Mouse (Mus musculus): ENCODE data around the gene Cebpzos. TPM values are rescaled to one million over a fixed set of nuclear protein-coding genes. Genes with fewer than 3 reads are reported as not detected.

Cebpzos gene
- polyA plus RNA-seq (2014; fragmentation: Illumina TruSeq; extraction: RNeasy Lipid Tissue Mini Kit (QIAGEN cat#74804); ENCODE audit: low read depth, low replicate concordance): 26.6 TPM

DNA sequence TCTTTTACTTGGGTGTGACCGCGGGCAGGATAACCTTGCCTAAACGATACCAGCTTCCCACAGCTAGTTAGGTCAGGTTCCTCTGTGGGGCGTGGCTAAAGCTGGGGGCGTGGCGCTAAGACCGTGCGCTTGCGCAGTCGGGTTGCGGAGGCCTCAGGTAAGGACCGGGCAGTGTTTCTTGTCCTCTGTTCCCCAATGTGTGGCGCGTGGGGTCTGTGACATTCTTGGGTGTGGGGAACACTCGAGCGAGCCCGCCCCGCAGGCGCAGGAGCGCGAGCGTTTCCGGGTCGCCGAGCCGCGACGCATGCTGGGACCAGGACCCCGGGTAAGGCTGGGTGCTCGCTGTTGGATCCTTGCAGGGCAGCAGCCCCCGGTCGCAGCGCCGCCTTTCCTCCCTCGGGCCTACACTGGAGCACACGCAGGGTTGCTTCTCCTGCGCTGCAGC lies at the start of gene Cebpzos:
TSS of gene Cebpzos (plus strand) at position 132 of the 445 bp plus-strand sequence.

DNA sequence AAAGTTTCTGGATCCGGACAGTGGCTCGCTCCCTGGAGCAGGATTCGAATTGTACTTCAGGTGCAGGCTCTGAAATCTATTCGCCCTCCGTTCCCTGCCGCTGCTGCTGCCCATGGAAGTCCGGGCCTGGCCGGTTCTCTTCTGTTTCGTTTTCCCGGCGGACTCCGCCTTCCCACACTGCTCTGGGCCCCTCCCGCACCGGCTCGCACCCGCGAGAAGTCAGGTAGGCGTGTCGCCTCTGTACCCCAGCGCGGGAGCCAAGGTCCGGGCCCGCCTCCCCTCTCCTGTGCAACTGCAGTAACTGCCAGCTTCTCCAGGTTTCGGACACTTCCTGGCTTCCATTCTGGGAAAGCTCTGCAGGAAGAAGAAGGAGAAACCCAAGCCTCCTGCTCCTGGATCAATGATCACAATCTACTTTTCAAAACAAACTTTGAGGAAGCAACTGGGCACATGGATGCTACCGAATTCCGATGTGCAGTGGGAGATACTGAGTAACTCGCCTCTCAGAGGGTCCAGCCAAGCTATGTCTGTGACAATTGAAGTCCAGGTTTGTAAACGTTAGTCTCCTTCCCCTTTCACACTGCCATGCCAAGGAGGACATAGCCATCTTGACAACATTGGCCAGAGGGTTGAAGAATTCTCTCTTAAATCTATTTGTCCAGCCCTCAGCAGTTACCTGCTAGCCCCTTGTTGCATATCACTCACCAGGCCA lies 33.7 kb upstream of the Cebpzos start, which contains the start of gene Eif2ak2:
TSS of gene Eif2ak2 (minus strand) at position 173 of the 712 bp plus-strand sequence.

DNA sequence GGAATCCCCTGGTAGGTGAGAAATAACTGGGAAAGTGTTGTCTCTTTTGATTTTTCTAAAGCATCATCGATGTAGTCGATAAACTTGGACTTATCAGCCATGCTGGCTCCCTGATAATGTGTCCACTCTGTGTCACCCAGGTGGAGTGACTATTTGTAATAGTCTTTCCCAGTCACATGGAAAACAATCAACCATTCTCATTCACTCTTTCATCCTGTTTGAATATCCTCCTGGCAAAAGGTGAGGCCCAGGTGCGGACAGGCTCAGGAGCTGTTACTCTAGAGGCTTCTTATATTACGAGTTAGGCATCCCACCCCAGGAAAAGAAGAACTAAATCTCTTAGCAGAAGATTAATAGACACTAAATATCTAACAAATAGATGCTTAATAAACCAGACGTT lies 9.4 kb upstream of the Cebpzos start, which contains the start of gene Sult6b1:
TSS of gene Sult6b1 (minus strand) at position 101 of the 400 bp plus-strand sequence.

DNA sequence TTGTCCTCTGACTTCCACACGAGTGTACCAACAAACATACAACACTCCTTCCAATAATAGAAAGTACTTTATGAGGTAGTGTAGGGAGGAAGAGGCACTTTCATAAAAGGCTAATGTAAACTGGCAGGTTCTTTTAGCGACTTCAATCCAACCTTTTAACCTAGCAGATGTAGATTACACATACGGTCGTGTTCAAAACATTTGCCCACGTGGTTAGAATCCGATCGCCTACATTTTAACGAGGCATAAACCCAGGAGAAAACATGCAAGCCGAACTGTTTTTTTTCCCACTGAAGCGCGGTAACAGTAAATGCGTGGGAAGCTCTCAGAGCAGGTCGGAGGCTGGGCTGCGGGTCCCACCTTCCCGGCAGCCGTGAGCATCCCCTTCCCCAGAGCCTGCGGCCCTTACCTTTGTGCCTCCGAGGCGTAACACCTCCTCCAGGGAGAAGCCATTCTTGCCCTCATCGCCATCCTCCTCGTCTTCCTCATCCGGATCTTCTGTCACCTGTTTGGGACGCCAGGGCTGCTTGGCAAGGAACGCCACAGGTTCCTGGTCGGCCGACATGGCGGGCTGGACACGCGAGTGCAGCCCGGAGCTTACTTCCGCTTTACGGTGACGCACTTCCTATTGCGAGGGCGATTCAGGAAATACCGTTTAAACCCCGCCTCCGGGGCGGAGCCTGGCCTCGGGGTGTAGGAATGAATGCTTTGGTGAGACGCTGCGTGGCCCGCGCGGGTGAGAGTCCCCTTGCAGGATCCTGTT lies 20.3 kb downstream of the Cebpzos start, which contains the start of the genes Cebpz and Ndufaf7:
TSS of gene Cebpz (minus strand) at position 601 of the 763 bp plus-strand sequence.
TSS of gene Ndufaf7 (plus strand) at position 671 of the 763 bp plus-strand sequence.

Other genes starting within 250 kb of the Cebpzos start
- gene Strn, start 179.3 kb upstream of the Cebpzos start, polyA plus RNA-seq (2014; fragmentation: Illumina TruSeq; extraction: RNeasy Lipid Tissue Mini Kit (QIAGEN cat#74804); ENCODE audit: low read depth, low replicate concordance): 12.8 TPM
- gene Heatr5b, start 81.1 kb upstream of the Cebpzos start, polyA plus RNA-seq (2014; fragmentation: Illumina TruSeq; extraction: RNeasy Lipid Tissue Mini Kit (QIAGEN cat#74804); ENCODE audit: low read depth, low replicate concordance): 12.4 TPM
- 33.4 TPM for gene Gpatch11, start 80.9 kb upstream of the Cebpzos start, polyA plus RNA-seq (2014; fragmentation: Illumina TruSeq; extraction: RNeasy Lipid Tissue Mini Kit (QIAGEN cat#74804); ENCODE audit: low read depth, low replicate concordance)
- 22.7 TPM for gene Eif2ak2, start 33.9 kb upstream of the Cebpzos start, polyA plus RNA-seq (2014; fragmentation: Illumina TruSeq; extraction: RNeasy Lipid Tissue Mini Kit (QIAGEN cat#74804); ENCODE audit: low read depth, low replicate concordance)
- 2.1 TPM for gene Sult6b1, start 9.5 kb upstream of the Cebpzos start, polyA plus RNA-seq (2014; fragmentation: Illumina TruSeq; extraction: RNeasy Lipid Tissue Mini Kit (QIAGEN cat#74804); ENCODE audit: low read depth, low replicate concordance)
- 53.9 TPM for gene Cebpz, start 20.6 kb downstream of the Cebpzos start, polyA plus RNA-seq (2014; fragmentation: Illumina TruSeq; extraction: RNeasy Lipid Tissue Mini Kit (QIAGEN cat#74804); ENCODE audit: low read depth, low replicate concordance)
- 67.9 TPM for gene Ndufaf7, start 20.6 kb downstream of the Cebpzos start, polyA plus RNA-seq (2014; fragmentation: Illumina TruSeq; extraction: RNeasy Lipid Tissue Mini Kit (QIAGEN cat#74804); ENCODE audit: low read depth, low replicate concordance)
- gene Prkd3, start 104.3 kb downstream of the Cebpzos start, polyA plus RNA-seq (2014; fragmentation: Illumina TruSeq; extraction: RNeasy Lipid Tissue Mini Kit (QIAGEN cat#74804); ENCODE audit: low read depth, low replicate concordance): 17.7 TPM
- gene Qpct, start 135.4 kb downstream of the Cebpzos start, polyA plus RNA-seq (2014; fragmentation: Illumina TruSeq; extraction: RNeasy Lipid Tissue Mini Kit (QIAGEN cat#74804); ENCODE audit: low read depth, low replicate concordance): 86.1 TPM

Measured in testis, adult 10 weeks (tissue).